Mouse (Mus musculus): ENCODE measurements around the gene Nckap5. TPM values are rescaled to one million over a fixed set of nuclear protein-coding genes. Genes with fewer than 3 reads are reported as not detected.
A peak's percentile ranks its signal among the peaks of the same experiment; 100 is the strongest.

Nckap5 gene
- total RNA-seq, 2 experiments from 2014 or later, result 9.6 to 13.1 TPM

GRCm38 (mm10) chr1:126436937-126437667 is 393.5 kb downstream of the Nckap5 start:
- DNase-seq, result no peak
- intact Hi-C loops (cut with DNase I), result no loop called here

- intact Hi-C loops (cut with DNase I), result loop anchor here (5.0 kb wide), 2 partner anchors 500 to 825 kb away; no protein-coding TSS in a partner anchor
- no peak for DNase-seq
These were observed 398.3 kb downstream of the Nckap5 start for GRCm38 (mm10) chr1:126432285-126432684.

GRCm38 (mm10) chr1:126431594-126431993 is 399.0 kb downstream of the Nckap5 start:
- intact Hi-C loops (cut with DNase I), result loop anchor here (2.0 to 5.0 kb wide), 3 partner anchors 501 to 824 kb away; no protein-coding TSS in a partner anchor
- DNase-seq, result peak; percentile 27 to 68

GRCm38 (mm10) chr1:126411426-126411825 is 419.2 kb downstream of the Nckap5 start:
- peak; percentile 31 to 35 for DNase-seq
- intact Hi-C loops (cut with DNase I), result loop anchor here (5.0 to 10.0 kb wide), 2 partner anchors 507 to 804 kb away; no protein-coding TSS in a partner anchor

GRCm38 (mm10) chr1:126407886-126408285 is 422.7 kb downstream of the Nckap5 start:
- DNase-seq, result peak; percentile 25 to 43
- intact Hi-C loops (cut with DNase I), result no loop called here

GRCm38 (mm10) chr1:126405543-126405942 is 425.1 kb downstream of the Nckap5 start:
- no peak for DNase-seq
- intact Hi-C loops (cut with DNase I), result no loop called here

GRCm38 (mm10) chr1:126403970-126404369 is 426.6 kb downstream of the Nckap5 start:
- DNase-seq, result no peak
- intact Hi-C loops (cut with DNase I), result no loop called here

GRCm38 (mm10) chr1:126391204-126391603 is 439.4 kb downstream of the Nckap5 start:
- no peak for DNase-seq
- intact Hi-C loops (cut with DNase I), result no loop called here

GRCm38 (mm10) chr1:126377339-126377980 is 453.1 kb downstream of the Nckap5 start:
- intact Hi-C loops (cut with DNase I), result no loop called here
- DNase-seq, result no peak

GRCm38 (mm10) chr1:126366736-126367135 is 463.9 kb downstream of the Nckap5 start:
- DNase-seq, result no peak
- intact Hi-C loops (cut with DNase I), result no loop called here

GRCm38 (mm10) chr1:126364556-126364955 is 466.0 kb downstream of the Nckap5 start:
- no peak for DNase-seq
- intact Hi-C loops (cut with DNase I), result no loop called here

- no peak for DNase-seq
- intact Hi-C loops (cut with DNase I), result no loop called here
These were observed 469.9 kb downstream of the Nckap5 start for GRCm38 (mm10) chr1:126360531-126361220.

GRCm38 (mm10) chr1:126360111-126360510 is 470.5 kb downstream of the Nckap5 start:
- no peak for DNase-seq
- intact Hi-C loops (cut with DNase I), result no loop called here

- peak; percentile 31 to 46 for DNase-seq
These were observed 488.8 kb downstream of the Nckap5 start for GRCm38 (mm10) chr1:126341806-126342205.

GRCm38 (mm10) chr1:126339250-126339649 is 491.3 kb downstream of the Nckap5 start:
- intact Hi-C loops (cut with DNase I), result no loop called here
- no peak for DNase-seq

More at GRCm38 (mm10) chr1:126341806-126342205, 488.8 kb downstream of the Nckap5 start:
- intact Hi-C loops (cut with DNase I), result no loop called here

GRCm38 (mm10) chr1:126334202-126334601 is 496.4 kb downstream of the Nckap5 start:
- DNase-seq, result no peak
- intact Hi-C loops (cut with DNase I), result no loop called here

GRCm38 (mm10) chr1:126332026-126332425 is 498.6 kb downstream of the Nckap5 start:
- intact Hi-C loops (cut with DNase I), result no loop called here
- DNase-seq, result no peak

- intact Hi-C loops (cut with DNase I), result no loop called here
- no peak for DNase-seq
These were observed 509.9 kb downstream of the Nckap5 start for GRCm38 (mm10) chr1:126320696-126321095.

GRCm38 (mm10) chr1:126317874-126318607 is 512.6 kb downstream of the Nckap5 start:
- DNase-seq, result no peak
- intact Hi-C loops (cut with DNase I), result no loop called here

GRCm38 (mm10) chr1:126317345-126317744 is 513.3 kb downstream of the Nckap5 start:
- intact Hi-C loops (cut with DNase I), result no loop called here
- DNase-seq, result no peak

All from heart, postnatal 14 days (tissue).